Mouse (Mus musculus) urinary bladder, postnatal 25 days (tissue): Measurements from ENCODE around the gene Cd52.
A peak's percentile ranks its signal among the peaks of the same experiment; 100 is the strongest.

Experiments
- DNase-seq: peaks from one replicate; pipeline ENCODE4 v3.0.0; 2022; ENCODE audit warnings: low spot score

Cd52 gene

GRCm38 (mm10) chr4:134051912-134052311, 43.0 kb downstream of the Cd52 start:
- no peak for DNase-seq

GRCm38 (mm10) chr4:134047648-134048047, 47.2 kb downstream of the Cd52 start:
- no peak for DNase-seq

- no peak for DNase-seq
Measured at GRCm38 (mm10) chr4:134043041-134043440, 51.8 kb downstream of the Cd52 start.

GRCm38 (mm10) chr4:134041317-134042123, 53.4 kb downstream of the Cd52 start:
- DNase-seq = no peak

- DNase-seq = peak; percentile 81
Measured at GRCm38 (mm10) chr4:134035953-134036352, 58.9 kb downstream of the Cd52 start.
